Mouse (Mus musculus): ENCODE results near the gene Gm6367. TPM values are rescaled to one million over a fixed set of nuclear protein-coding genes. Genes with fewer than 3 reads are reported as not detected.
"Not testable (repeated sequence)": the region's sequence is repeated elsewhere in the genome, so short reads cannot be mapped to it uniquely, and the experiment has no call there.

Gene Gm6367
- not detected for total RNA-seq (2021)

- intact Hi-C loops (cut with DNase I); DNase-seq: not testable (repeated sequence)
Observed at GRCm38 (mm10) chr5:94988326-94988725, at the start of gene Gm6367. Gm6367 (plus strand) TSS chr5:94988626.

Other genes with a start within 250 kb of the Gm6367 start
- not detected for gene Gm3183, start 123.2 kb upstream of the Gm6367 start, total RNA-seq (2021)
- not detected for gene Gm7942, start 118.3 kb downstream of the Gm6367 start, total RNA-seq (2021)
- gene Gm16513, start 194.0 kb downstream of the Gm6367 start, total RNA-seq (2021) = not detected